Mouse (Mus musculus): ENCODE measurements around the gene Ddx58.

Gene Ddx58

DNA sequence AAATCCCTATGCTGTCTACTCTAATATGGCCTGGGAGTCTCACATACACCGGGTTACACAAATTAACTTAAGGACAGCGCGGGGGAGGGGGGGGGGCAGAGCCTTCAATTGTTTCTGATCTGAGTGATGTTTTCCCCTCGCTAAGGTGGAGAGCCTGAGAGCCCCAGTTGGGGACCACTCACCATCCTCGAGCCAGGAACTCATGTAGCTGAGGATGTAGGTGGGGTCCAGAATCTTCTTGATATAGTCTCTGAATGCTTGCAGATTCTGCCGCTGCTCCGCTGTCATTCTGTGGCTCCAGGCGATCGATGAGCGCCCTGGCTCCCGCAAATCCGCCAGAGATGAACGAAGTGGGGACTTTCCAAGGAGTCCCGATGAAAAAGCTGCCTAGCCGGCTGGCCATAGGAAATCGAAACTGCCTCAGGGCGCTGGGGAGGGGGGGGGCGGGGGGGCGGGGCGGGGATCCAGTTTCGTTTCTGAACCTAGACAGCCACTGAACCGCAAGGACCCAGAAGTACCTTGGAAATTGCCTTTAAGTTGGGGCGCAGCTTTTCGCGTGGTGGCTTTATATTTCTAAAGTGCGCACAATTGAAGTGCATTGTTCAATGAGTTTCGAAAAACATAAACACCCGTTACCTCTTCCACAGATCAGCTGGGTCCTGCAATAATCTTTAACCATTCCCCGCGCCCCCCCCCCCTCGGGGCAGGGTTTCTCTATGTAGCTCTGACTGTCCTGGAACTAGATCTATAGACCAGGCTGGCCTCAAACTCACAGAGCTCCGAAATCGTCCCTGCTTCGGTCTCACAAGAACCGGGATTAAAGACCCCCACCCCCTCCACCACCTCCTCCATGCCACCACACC is at the start of gene Ddx58:
TSS of gene Ddx58 (minus strand) at position 420 of the 863 bp plus-strand sequence.
- DNase-seq (ENCODE audit: low spot score): no peak

DNA sequence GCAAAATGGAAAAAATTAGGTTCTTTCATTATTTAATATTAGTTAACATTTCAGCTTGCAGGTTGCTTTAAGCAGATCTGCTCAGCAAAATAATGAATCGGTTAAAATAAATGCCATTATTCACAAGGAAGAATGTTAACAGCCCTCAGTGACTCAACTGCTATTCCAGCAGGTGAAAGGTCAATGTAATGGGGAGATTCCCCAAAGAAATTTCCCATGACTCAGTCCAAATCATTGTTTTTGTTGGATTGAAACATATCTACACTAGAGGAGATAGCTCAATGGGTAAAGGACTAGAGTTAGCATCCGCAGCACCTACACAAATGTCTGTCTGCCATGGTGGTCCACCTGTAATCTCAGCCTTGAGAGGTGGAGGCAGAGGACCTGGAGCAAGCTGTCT is 49.4 kb upstream of the Ddx58 start:
- DNase-seq (ENCODE audit: low spot score): no peak

DNA sequence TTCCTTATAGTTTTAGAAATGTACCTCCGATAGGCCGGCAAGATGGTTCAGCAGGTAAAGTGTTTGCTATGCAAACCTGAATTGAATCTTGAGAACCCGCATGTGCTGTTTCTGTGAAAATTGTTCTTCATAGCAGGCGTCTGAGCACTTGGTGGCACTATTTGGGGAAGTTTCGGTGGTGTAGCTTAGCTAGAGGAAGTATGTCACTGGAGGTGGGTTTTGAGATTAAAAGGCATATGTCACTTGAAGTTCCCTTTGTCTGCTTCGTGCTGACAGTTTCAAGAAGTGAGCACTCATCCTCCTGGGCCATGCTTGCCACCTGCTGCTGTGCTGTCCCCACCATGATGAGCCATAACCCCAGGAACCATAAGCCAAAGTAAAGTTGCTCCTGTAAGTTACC is 47.8 kb upstream of the Ddx58 start:
- no peak for DNase-seq (ENCODE audit: low spot score)

DNA sequence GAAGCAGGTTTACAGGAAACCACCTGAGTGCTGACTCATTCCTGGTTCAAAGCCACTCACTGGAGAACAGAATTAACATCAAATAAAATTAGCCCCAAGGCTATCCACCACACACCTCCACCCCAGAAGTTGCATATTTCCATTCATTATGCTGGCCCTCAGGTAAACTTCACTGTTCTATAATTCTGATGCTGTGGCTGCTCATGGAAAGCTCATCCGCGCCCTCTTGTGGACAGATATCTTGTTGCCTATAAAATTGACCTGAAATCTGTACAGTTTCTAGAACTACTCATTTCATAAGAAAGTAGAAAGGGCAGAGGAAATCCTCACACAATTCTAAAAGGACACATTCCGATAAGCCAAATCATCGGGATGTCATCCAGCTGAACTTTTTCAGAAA is 46.0 kb upstream of the Ddx58 start:
- peak; percentile 17 for DNase-seq (ENCODE audit: low spot score)

DNA sequence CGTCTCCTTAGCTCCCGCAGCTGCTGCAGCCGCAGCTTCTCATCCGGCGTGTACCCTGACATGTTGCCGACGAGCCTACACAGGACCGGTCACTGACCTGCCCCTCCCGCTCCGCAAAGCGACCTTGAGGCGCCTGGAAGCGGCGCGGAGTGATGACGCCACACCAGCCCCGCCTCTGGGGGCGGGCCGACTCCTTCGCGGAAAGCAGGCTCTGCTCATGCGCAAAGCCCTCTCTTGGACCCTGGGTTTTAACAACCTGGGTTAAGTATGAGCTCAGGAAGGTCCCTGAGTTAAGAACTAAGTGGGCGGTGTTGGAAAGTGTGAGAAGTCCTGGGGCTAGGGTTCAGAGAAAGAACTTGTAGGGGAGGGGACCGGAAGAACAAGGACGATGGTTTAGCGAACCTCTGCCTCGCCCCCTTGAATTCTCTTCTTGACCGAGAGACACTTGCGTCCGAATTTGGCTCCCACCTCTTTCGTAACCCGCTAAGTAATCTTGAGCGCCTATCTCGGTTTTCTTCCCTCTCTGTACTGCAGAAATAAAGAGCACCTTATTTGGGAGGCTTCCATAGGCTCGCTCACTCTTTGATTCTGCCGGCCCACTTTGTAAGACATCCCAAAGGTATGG is 39.8 kb upstream of the Ddx58 start, which contains the start of gene Ndufb6:
TSS of gene Ndufb6 (minus strand) at position 146 of the 625 bp plus-strand sequence.
- peak; percentile 90 for DNase-seq (ENCODE audit: low spot score)

DNA sequence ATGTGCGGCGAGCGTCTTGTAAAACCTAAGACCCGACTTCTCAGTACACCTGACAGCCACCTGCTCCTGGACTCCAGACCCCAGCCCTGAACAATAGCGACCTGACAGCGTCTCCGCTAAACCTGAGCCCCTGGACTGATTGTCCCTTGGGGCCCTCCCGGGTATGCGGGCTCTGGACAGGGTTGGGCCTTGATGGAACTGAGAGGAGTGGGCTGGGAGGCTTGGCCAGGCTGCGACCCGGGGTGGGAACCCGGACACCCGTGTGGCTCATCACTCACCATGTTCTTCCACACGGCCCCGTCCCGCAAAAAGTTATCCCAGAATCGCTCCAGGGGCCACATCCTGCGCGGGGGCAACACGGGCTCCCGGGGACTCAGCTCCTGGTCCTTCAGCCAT is 39.2 kb upstream of the Ddx58 start:
- no peak for DNase-seq (ENCODE audit: low spot score)

DNA sequence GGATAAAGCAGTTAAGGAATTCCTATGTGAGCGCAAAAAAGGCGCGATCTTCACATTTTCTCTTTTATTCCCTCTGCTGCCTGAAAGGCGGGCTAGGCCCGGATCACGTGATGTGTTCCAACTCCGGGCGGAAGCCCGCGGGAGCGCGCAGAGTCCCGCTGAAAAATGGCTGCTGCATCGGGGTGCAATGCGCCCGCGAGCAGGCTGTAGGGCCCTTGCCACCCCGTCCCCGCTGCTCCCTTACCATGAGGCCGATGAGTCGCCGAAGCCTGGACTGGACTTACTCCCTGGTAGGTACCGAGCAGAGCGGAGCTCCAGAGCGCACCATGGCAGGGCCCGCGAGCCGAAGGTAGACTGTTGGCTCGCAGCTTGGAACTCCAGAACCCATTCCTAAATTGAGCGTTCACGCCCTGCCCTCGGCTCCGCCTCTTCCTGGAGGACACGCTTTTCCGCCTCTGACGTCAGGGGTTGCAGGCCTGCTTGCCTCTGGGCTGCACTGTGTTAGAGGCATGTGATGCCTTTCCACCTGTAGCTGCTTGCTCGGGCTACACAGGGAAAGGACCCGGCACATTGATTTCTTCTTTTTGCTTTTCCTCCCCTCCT is 29.9 kb upstream of the Ddx58 start, which contains the start of the genes Smim27 and Topors:
TSS of gene Smim27 (plus strand) at position 150 of the 603 bp plus-strand sequence.
TSS of gene Topors (minus strand) at position 421 of the 603 bp plus-strand sequence.
- peak; percentile 72 for DNase-seq (ENCODE audit: low spot score)

DNA sequence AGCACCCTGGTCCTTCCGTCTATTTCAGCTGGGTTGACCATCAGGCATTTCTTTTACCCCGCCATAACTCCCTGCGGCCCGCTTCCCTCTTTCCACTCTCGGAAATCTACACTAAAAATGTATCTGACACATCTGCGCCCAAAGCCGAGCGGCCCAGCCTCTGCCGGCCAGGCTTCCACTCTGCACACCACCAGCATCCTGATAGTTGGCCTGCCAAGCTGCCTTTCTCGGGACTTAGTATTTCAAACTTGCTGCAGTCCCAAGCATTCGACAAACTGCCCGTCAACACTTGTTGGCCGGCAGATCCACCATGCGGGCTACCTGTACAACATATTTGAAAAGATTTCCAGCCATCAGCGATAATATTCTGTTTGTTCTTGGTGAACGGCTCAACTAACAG is 29.2 kb upstream of the Ddx58 start:
- no peak for DNase-seq (ENCODE audit: low spot score)

DNA sequence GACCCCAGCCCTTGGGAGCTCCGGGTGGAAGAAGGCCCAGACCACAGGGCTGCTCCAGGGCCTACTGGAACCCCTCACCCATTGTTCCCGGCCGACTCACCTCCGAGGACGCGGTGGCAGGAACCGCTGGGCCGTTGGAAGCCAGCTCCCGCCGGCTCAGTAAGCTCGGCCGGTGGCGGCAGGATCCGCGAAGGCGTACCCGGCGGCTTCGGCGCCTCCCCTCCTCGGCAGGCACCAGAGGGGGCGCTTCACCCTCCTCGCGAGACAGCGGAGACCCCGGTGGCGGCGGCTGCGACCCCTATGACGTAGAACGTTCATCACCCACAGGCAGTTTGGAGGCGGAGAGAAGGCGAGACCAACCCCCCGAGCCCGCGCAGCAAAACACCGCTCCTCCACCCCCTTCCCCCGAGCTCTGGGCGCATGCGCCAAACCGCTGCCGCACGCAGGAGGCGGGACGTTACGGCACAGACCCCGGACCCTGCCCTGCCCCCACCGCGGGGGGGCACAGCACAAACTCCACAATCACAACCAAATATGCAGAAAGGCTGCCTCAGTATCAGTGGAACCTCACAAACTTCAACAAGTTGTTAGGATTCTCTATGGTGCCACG is 28.7 kb upstream of the Ddx58 start:
- DNase-seq (ENCODE audit: low spot score): peak; percentile 75

DNA sequence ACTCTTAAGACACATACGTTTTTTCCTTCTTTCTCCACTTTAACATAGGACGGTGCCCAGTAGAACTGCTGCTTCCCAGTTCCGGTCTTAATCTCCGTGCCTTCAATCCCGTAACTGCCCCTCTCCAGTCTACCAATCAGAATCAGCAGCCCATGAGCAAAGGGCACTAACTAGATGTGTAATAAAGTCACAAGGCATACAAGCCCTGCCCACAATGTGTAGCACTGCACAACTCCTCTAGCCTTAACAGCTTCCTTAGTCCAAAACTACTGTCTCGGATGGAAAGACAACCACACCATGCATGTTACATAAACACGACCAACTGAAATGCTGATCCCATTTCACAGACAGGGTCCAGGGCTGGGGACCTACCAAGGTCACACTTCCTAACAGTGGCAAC is 28.1 kb upstream of the Ddx58 start:
- DNase-seq (ENCODE audit: low spot score): no peak

DNA sequence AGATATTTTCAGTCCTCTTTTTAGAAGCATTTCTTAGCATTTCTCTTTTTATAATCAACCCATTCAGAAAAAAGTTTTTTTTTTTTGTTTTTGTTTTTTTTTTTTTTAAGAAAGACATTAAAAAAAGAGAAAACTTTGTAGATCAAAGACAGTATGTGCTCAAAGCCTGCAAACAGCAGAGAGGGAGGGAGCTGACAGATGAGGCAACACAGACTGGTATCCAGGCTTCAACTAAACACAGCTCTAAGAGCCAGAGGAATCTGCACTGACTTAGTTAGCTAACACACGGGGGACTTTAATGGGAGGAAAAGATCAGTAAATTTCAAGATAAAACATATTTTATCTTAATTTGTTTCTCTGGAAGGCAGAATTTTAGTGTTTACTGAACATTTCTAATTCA is 24.7 kb upstream of the Ddx58 start:
- DNase-seq (ENCODE audit: low spot score): no peak

DNA sequence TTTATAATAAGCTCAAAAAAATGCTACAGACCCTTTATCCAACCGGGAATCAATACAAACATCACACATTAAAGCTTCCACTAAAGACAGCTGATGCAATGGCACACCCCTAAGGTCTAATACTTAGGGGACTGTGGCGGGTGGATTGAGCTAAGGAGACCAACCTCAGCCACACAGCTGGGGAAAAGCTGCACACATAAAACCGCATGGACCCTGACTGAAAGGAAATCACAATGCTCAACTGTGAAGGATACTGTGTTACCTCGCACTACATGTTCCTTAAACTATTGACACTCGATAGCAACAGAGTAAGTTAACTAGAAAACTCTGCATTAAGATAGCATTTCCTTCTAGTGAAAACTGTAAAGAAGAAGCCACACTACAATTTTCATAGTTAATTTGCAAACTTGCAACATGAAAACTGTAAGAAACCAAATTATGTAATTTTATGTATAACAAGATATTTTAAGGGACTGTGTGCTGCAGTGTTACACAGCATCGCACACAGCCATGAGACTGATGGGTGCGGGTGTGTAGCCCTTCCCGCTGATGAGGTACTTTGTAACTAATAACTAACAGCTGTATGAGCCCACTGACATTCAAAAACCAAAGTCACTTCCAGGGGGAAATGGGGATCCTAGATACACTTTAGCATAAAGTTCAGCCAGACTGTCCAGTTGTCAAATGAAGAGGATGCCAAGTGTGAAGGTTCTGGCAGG is 14.9 kb upstream of the Ddx58 start:
- DNase-seq (ENCODE audit: low spot score): no peak

DNA sequence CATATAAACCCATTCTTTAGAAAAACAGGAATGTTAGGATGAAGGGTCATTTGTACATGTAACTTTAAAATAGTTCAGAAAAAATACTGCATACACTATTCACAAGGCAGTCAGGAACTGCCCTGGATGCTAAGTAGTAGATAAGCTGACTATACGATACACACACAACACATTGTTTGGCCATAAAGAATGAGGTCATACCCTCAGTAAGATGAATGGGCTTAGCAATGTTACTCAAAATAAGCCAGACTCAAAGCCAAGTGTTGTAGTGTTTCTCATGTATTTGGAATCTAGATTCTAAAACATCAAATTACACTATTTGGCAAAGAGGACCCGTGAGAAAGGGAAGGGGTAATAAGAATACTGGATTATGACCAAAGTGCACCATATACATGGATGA is 14.1 kb upstream of the Ddx58 start:
- DNase-seq (ENCODE audit: low spot score): no peak

DNA sequence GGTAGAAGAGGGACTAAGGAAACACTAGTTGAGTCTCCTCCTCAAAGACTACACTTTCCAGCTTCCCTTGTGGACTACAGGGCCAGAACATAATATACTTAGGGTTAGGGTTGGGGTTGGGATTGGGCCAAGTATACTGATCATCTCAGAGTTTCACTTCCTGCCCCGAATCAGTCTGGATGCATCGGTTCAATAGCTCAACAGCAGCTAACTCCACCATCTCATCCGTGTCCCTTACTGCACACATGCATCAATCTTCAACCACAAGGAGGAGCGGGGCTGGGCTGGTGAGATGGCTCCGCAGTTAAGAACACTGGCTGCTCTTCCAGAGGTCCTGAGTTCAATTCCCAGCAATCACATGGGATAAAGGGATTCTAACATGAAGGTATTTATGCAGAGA is 11.4 kb upstream of the Ddx58 start:
- no peak for DNase-seq (ENCODE audit: low spot score)

DNA sequence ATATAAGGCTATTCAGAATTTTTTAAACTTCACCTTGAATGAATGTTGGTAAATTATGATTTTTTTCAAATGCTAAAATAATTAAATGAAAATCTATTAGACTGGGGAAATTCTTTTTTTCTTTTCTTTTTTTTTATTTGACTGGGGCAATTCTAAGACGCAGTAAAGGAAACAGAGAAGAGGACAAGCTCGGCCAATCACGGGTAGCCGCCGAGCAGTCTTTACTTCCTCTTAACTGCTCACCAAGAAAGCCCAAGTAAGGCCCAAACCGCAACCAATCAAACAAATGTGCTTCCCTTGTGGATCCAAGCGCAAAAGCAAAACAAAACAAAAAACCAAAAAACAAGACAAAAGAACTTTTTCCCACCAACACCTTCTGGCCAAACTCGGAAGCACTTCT is 4.4 kb upstream of the Ddx58 start:
- DNase-seq (ENCODE audit: low spot score): no peak

DNA sequence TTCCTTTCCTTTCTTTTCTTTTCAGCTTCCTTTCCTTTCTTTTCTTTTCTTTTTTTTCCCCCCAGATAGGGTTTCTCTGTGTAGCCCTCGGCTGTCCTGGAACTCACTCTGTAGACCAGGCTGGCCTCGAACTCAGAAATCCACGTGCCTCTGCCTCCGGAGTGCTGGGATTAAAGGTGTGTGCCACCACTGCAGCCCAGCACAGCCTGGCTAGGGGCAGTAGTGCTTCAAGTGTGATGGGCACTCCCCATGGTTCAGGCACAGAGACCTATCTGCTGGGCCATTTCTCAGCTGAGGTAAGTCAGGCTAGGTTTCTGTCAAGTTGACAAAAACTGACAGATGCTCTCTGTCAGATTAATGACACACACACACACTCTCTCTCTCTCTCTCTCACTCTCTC is 3.4 kb upstream of the Ddx58 start:
- no peak for DNase-seq (ENCODE audit: low spot score)

DNA sequence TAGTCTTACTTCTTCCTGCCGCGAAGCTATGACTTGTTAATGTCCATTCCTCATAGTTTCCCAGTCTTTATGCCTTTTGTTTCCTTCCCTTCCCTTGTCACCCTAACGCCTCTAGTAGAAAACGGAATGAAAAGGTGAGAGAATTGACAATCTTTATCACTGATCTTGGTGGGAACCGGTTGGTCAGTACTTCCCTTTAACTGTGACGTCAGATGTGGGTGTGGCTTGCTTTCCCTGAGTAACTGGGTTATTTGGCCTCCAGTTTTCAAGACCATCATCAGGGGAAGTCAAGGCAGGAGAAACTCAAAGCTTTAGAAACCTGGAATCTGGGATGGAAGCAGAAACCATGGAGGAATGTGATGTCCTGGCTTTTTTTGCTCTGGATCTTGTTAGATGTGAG is 2.3 kb upstream of the Ddx58 start:
- no peak for DNase-seq (ENCODE audit: low spot score)

DNA sequence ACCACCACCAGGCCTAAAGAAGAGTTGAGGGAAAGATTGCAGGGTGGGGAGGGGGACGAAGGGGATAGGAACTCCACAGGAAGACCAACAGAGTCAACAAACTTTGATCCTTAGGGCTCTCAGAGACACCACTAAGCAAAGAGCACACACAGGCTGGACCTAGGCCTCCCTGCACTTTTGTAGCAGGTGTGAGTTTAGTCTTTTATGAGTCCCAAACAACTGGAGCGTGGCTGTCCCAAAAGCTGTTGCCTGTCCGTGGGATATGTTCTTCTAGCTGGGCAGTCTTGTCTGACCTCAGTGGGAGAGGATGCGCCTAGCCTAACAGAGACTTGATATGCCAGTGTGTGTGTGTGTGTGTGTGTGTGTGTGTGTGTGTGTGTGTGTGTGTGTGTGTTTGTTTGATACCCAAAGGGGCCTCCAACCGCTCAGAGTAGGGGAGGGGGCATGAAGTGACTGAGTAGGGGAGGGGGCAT is 680 bp upstream of the Ddx58 start:
- no peak for DNase-seq (ENCODE audit: low spot score)

DNA sequence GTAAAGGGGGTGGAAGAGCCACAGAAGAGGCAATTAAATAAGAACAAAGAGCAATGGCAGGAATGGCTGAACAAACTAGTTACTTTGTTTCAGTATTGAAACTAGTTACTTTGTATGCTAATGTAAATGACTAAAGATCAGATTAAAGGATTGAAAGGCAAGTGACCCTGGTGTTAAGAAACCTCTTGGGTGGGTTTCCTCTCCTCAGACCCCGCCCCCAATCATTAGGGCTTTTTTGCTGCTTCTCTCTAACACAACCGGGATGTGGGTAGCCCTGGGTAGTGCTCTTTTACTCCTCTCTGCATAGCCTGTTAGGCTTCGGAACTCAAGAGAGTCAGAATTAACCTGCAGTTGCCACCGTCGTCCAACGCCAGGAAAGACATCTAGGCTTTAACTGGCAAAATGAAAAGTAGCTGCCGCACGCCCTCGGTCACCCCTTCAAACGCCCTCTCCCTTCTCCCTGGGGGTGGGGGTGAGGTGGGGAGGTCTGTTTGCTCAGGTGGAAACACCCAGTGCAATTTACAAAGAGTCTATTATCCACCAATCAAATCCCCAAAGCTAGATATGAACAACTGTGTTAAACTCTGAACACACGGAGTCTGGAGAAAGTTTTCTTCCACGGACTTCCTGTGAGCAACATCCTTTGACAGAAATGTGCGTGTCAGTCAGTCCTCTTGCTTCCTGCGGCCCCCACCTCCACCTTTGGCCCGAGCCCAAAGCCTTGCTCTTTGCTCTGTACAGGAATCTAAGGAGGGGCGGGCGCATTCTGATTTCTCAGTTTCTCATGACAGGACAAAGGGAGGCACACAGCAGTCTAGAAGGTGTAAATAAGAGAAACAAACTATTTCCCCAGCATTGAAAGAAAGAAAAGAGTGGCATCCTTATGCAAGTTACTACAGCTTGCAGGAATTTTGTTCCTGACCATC is 882 bp downstream of the Ddx58 start:
- no peak for DNase-seq (ENCODE audit: low spot score)

DNA sequence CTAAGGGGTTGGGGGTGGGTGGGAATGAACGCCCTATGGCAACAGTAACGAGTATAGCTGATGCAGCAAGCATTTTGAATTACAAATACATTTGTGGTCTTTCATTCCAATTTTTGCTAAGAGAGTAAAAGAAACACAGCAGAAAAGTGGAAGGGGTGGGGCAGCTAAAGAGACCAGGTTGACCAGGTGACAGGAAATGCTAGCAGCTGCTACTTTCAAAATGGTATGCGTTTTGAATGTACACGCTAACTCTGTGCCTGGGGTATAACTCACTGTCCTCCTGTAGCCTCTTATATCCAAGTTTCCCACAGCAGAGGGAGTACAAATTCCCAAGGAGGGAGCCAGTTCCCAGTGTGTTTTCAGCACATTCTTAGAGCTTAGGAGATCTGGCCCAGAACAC is 2.8 kb downstream of the Ddx58 start:
- DNase-seq (ENCODE audit: low spot score): no peak

DNA sequence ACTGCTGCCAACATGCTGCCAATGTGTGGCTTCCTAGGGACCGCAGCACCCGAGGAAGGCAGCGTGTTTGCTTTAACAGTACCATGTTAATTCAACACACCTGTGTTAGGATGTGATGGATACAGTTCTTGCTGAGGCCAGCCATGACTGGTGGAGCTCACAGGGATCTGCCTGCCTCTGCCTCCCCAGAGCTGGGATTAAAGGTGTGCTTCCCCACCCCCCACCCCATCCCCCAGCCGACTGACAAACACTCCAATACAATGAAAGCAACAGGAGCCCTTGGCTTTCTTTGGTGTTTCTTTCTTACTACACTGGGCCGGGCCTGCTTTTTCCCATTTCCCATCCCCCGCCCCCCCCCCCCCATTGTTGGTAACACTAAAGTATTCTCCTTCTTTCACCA is 5.4 kb downstream of the Ddx58 start:
- no peak for DNase-seq (ENCODE audit: low spot score)
